Mouse (Mus musculus) kidney, postnatal 4 days (tissue): Measurements from ENCODE around the gene Fam186a.
"Not testable (repeated sequence)": the region's sequence is repeated elsewhere in the genome, so short reads cannot be mapped to it uniquely, and the experiment has no call there.

Experiments
- DNase-seq, 2 experiments: peaks; one replicate each; pipeline ENCODE4 v3.0.0; 2021; ENCODE audit warnings: mixed read lengths in 2 of 2

Fam186a gene

GRCm38 (mm10) chr15:99931231-99931630 is 35.6 kb downstream of the Fam186a start:
- no peak for DNase-seq

- DNase-seq, result no peak
These were observed 47.2 kb downstream of the Fam186a start for GRCm38 (mm10) chr15:99919601-99920158.

GRCm38 (mm10) chr15:99917264-99917663 is 49.6 kb downstream of the Fam186a start:
- DNase-seq, result no peak

- no peak for DNase-seq
These were observed 52.2 kb downstream of the Fam186a start for GRCm38 (mm10) chr15:99914613-99915012.

GRCm38 (mm10) chr15:99911785-99912184 is 55.1 kb downstream of the Fam186a start:
- no peak for DNase-seq

GRCm38 (mm10) chr15:99909339-99909996 is 57.4 kb downstream of the Fam186a start:
- peak; percentile 50 to 59 for DNase-seq

GRCm38 (mm10) chr15:99907514-99907913 is 59.3 kb downstream of the Fam186a start:
- DNase-seq, result no peak

GRCm38 (mm10) chr15:99907041-99907440 is 59.8 kb downstream of the Fam186a start:
- no peak for DNase-seq

- DNase-seq, result no peak
These were observed 62.0 kb downstream of the Fam186a start for GRCm38 (mm10) chr15:99904841-99905240.

- peak; percentile 72 to 82 for DNase-seq
These were observed 62.5 kb downstream of the Fam186a start for GRCm38 (mm10) chr15:99904333-99904732.

- no peak for DNase-seq
These were observed 63.6 kb downstream of the Fam186a start for GRCm38 (mm10) chr15:99903227-99903626.

GRCm38 (mm10) chr15:99902786-99903185 is 64.1 kb downstream of the Fam186a start:
- DNase-seq, result peak in 1 of 2 experiments; percentile 46

GRCm38 (mm10) chr15:99896621-99897020 is 70.2 kb downstream of the Fam186a start:
- no peak for DNase-seq

- DNase-seq, result no peak
These were observed 75.5 kb downstream of the Fam186a start for GRCm38 (mm10) chr15:99891355-99891754.

GRCm38 (mm10) chr15:99890412-99891236 is 76.2 kb downstream of the Fam186a start:
- peak; percentile 54 to 71 for DNase-seq

GRCm38 (mm10) chr15:99889275-99889874 is 77.5 kb downstream of the Fam186a start:
- DNase-seq, result peak in 1 of 2 experiments; percentile 44

- not testable (repeated sequence) for DNase-seq
These were observed 79.7 kb downstream of the Fam186a start for GRCm38 (mm10) chr15:99887130-99887529.

- no peak for DNase-seq
These were observed 82.8 kb downstream of the Fam186a start for GRCm38 (mm10) chr15:99884038-99884437.

GRCm38 (mm10) chr15:99878541-99878940 is 88.3 kb downstream of the Fam186a start:
- no peak for DNase-seq

- peak; percentile 93 to 96 for DNase-seq
These were observed 91.5 kb downstream of the Fam186a start, which contains the start of gene Lima1 for GRCm38 (mm10) chr15:99875334-99875869. Gene Lima1 (minus strand): TSS chr15:99875456.

GRCm38 (mm10) chr15:99874612-99875333 is 92.1 kb downstream of the Fam186a start:
- DNase-seq, result peak in 1 of 2 experiments; percentile 43

- DNase-seq, result no peak
These were observed 94.3 kb downstream of the Fam186a start for GRCm38 (mm10) chr15:99872543-99872942.
